Comparison of ENCODE assay signal across 22 mouse cellular contexts in genomic region chr10:71142568-71142967, GRCm38 (mm10). TPM values are rescaled to one million over a fixed set of nuclear protein-coding genes. Genes with fewer than 3 reads are reported as not detected.
A peak's percentile ranks its signal among the peaks of the same experiment; 100 is the strongest.
DNase-seq lines count a peak whose midpoint lies in the region; ATAC-seq lines count a peak whose summit lies in the region.
"Had no signal": no experiment of that assay in that cellular context is flagged by ENCODE, and none has a peak within 500 bp of the region (broad histone marks: within the 10 kb centered on the region; RNA-seq: fewer than 3 reads in every experiment).

No protein-coding gene starts in this region.

- no peak overlapping the region for H3K9ac ChIP-seq in midbrain, embryonic 11.5 days (ENCODE audit: low read length)
- H3K9ac ChIP-seq in midbrain, embryonic 15.5 days = no peak overlapping the region

- no peak overlapping the region for H3K27ac ChIP-seq in heart, embryonic 10.5 days
- H3K27ac ChIP-seq in midbrain, embryonic 11.5 days (ENCODE audit: low read depth, low read length) = no peak overlapping the region
- no peak overlapping the region for H3K27ac ChIP-seq in midbrain, embryonic 15.5 days

- H3K36me3 ChIP-seq in heart, embryonic 10.5 days = no peaks in the 10 kb centered on the region
- H3K36me3 ChIP-seq in midbrain, embryonic 11.5 days (ENCODE audit: control insufficient read depth, insufficient read depth, low read length) = no peaks in the 10 kb centered on the region
- H3K36me3 ChIP-seq in midbrain, embryonic 15.5 days (replicated peaks) = no peaks in the 10 kb centered on the region
- H3K36me3 ChIP-seq: G1E had no signal

- DNase-seq in heart, adult 11 months = peak; percentile 52
- DNase-seq in heart, postnatal 10 days = no peak
- peak; percentile 54 for DNase-seq in heart, embryonic 10.5 days (ENCODE audit: low spot score)
- DNase-seq in heart, postnatal 4 days = no peak
- DNase-seq in midbrain, embryonic 11.5 days (ENCODE audit: low spot score, missing footprints) = peak; percentile 12
- DNase-seq: adrenal gland, adult 2 months; adrenal gland, adult 8-10 months; adrenal gland, postnatal 10 days; adrenal gland, postnatal 14 days; adrenal gland, postnatal 25 days; adrenal gland, postnatal 36 days; B cell, adult 2 months; cerebellum, adult 11 months; cerebellum, adult 11-12 months; cerebellum, adult 18-20 months had no signal

- ATAC-seq in midbrain, embryonic 11.5 days (ENCODE audit: low FRiP score) = no peak
- ATAC-seq in midbrain, embryonic 15.5 days (replicated peaks) = no peak
- ATAC-seq: activated CD4-positive, CD25-positive, alpha-beta regulatory T cell, adult 4 months; CD4-positive, CD25-positive, alpha-beta regulatory T cell, adult 4 months; Patski had no signal

- H3K4me2 ChIP-seq in midbrain, embryonic 11.5 days = no peak overlapping the region
- H3K4me2 ChIP-seq in midbrain, embryonic 15.5 days = no peak overlapping the region

- WGBS in heart, embryonic 10.5 days = 97% methylated on average over 2 of the region's 2 CpGs
- WGBS in midbrain, embryonic 11.5 days = 96% methylated on average over 2 of the region's 2 CpGs
- WGBS in midbrain, embryonic 15.5 days = 87% methylated on average over 2 of the region's 2 CpGs

- H3K4me3 ChIP-seq in heart, embryonic 10.5 days = no peak overlapping the region
- no peak overlapping the region for H3K4me3 ChIP-seq in midbrain, embryonic 11.5 days (ENCODE audit: low read depth, low read length)
- H3K4me3 ChIP-seq in midbrain, embryonic 15.5 days = no peak overlapping the region

- no peaks in the 10 kb centered on the region for H3K27me3 ChIP-seq in heart, embryonic 10.5 days (ENCODE audit: insufficient read depth, poor library complexity, severe bottlenecking)
- H3K27me3 ChIP-seq in midbrain, embryonic 11.5 days (ENCODE audit: control insufficient read depth, insufficient read depth, low read length) = no peaks in the 10 kb centered on the region
- H3K27me3 ChIP-seq in midbrain, embryonic 15.5 days (replicated peaks) = no peaks in the 10 kb centered on the region
- H3K27me3 ChIP-seq: CH12.LX, Patski had no signal

- intact Hi-C loops in heart, postnatal 10 days (cut with DNase I) = no loop called here

- H3K9me3 ChIP-seq in heart, embryonic 10.5 days = no peaks in the 10 kb centered on the region
- no peaks in the 10 kb centered on the region; the same call in 1 of the 2 replicates for H3K9me3 ChIP-seq in midbrain, embryonic 11.5 days (ENCODE audit: control insufficient read depth, low read length)
- H3K9me3 ChIP-seq in midbrain, embryonic 15.5 days = peaks cover 12% of the 10 kb centered on the region; the same call in 1 of the 2 replicates

- peaks cover 8% of the 10 kb centered on the region for H3K4me1 ChIP-seq in heart, embryonic 10.5 days
- 0 out of 2 replicates have a peak, but pooled peaks cover 4% of the 10 kb centered on the region for H3K4me1 ChIP-seq in midbrain, embryonic 11.5 days (ENCODE audit: control insufficient read depth, insufficient read depth, low read length)
- H3K4me1 ChIP-seq in midbrain, embryonic 15.5 days = no peaks in the 10 kb centered on the region

RNA-seq across cellular contexts. Expression of gene Bicc1, which starts 16.9 kb away (rescaled TPM):
- total RNA-seq in heart, postnatal 10 days (2021) = 10 to 100 TPM; 33.6 to 36.8 TPM
- 7.8 and 10.4 TPM in 2 replicates for polyA plus RNA-seq in heart, embryonic 10.5 days (2016; fragmentation: Nextera tagmentation; extraction: Ambion mirVana)
- 10 to 100 TPM; 37.6 to 38.4 TPM for total RNA-seq in heart, postnatal 4 days (2021)
- polyA plus RNA-seq in midbrain, embryonic 11.5 days (2014; fragmentation: Nextera tagmentation; extraction: Ambion mirVana) = 9.2 and 9.6 TPM in 2 replicates
- 6.2 and 6.3 TPM in 2 replicates for polyA plus RNA-seq in midbrain, embryonic 15.5 days (2015; fragmentation: Nextera tagmentation; extraction: Ambion mirVana)
- total RNA-seq: CH12.LX, MEL had no signal
- polyA plus RNA-seq: G1E had no signal

Comparison
In these comparisons a context has a peak if more than half of its experiments do, and no peak if none do; other contexts are left out.
1. DNase-seq: peak in heart, adult 11 months (single experiment), heart, embryonic 10.5 days (single experiment) and midbrain, embryonic 11.5 days (single experiment); none in heart, postnatal 10 days (0 of 2) and heart, postnatal 4 days (single experiment).